Mouse (Mus musculus): ENCODE data around the gene Nipal3.

The Nipal3 gene

GRCm38 (mm10) chr4:135494521-135495396, at the start of gene Nipal3, which contains the start of gene Stpg1:
Gene Nipal3 (minus strand): TSS chr4:135495038.
Gene Stpg1 (plus strand): TSS chr4:135494790.
- peak; percentile 95 for DNase-seq (ENCODE audit: low read depth)

- DNase-seq (ENCODE audit: low read depth) = no peak
Observed at GRCm38 (mm10) chr4:135544284-135544683, 49.4 kb upstream of the Nipal3 start.

- DNase-seq (ENCODE audit: low read depth) = no peak
Observed at GRCm38 (mm10) chr4:135540057-135540456, 45.2 kb upstream of the Nipal3 start.

- no peak for DNase-seq (ENCODE audit: low read depth)
Observed at GRCm38 (mm10) chr4:135539056-135539455, 44.2 kb upstream of the Nipal3 start.

- DNase-seq (ENCODE audit: low read depth) = no peak
Observed at GRCm38 (mm10) chr4:135535021-135535420, 40.2 kb upstream of the Nipal3 start.

- DNase-seq (ENCODE audit: low read depth) = no peak
Observed at GRCm38 (mm10) chr4:135533001-135533400, 38.2 kb upstream of the Nipal3 start.

GRCm38 (mm10) chr4:135531771-135532613, 37.2 kb upstream of the Nipal3 start:
- no peak for DNase-seq (ENCODE audit: low read depth)

- no peak for DNase-seq (ENCODE audit: low read depth)
Observed at GRCm38 (mm10) chr4:135531236-135531635, 36.4 kb upstream of the Nipal3 start.

GRCm38 (mm10) chr4:135530270-135530669, 35.4 kb upstream of the Nipal3 start:
- no peak for DNase-seq (ENCODE audit: low read depth)

GRCm38 (mm10) chr4:135526039-135526710, 31.3 kb upstream of the Nipal3 start:
- no peak for DNase-seq (ENCODE audit: low read depth)

GRCm38 (mm10) chr4:135525057-135525456, 30.2 kb upstream of the Nipal3 start:
- no peak for DNase-seq (ENCODE audit: low read depth)

GRCm38 (mm10) chr4:135523939-135524338, 29.1 kb upstream of the Nipal3 start:
- no peak for DNase-seq (ENCODE audit: low read depth)

GRCm38 (mm10) chr4:135520421-135520820, 25.6 kb upstream of the Nipal3 start:
- peak; percentile 67 for DNase-seq (ENCODE audit: low read depth)

- no peak for DNase-seq (ENCODE audit: low read depth)
Observed at GRCm38 (mm10) chr4:135518135-135518534, 23.3 kb upstream of the Nipal3 start.

- peak; percentile 76 for DNase-seq (ENCODE audit: low read depth)
Observed at GRCm38 (mm10) chr4:135516351-135517316, 21.8 kb upstream of the Nipal3 start.

GRCm38 (mm10) chr4:135514925-135515324, 20.1 kb upstream of the Nipal3 start:
- no peak for DNase-seq (ENCODE audit: low read depth)

GRCm38 (mm10) chr4:135513865-135514264, 19.0 kb upstream of the Nipal3 start:
- no peak for DNase-seq (ENCODE audit: low read depth)

- no peak for DNase-seq (ENCODE audit: low read depth)
Observed at GRCm38 (mm10) chr4:135509515-135509914, 14.7 kb upstream of the Nipal3 start.

GRCm38 (mm10) chr4:135508419-135509039, 13.7 kb upstream of the Nipal3 start:
- DNase-seq (ENCODE audit: low read depth) = peak; percentile 81

- DNase-seq (ENCODE audit: low read depth) = peak; percentile 65
Observed at GRCm38 (mm10) chr4:135507547-135508350, 12.9 kb upstream of the Nipal3 start.

Data from naive thymus-derived CD4-positive, alpha-beta T cell, adult 2 months (primary cell).